Mouse (Mus musculus) skeletal muscle tissue, adult 2 months (tissue): ENCODE data around the gene Nanos3.

Experiments
- DNase-seq: peaks from one replicate; pipeline ENCODE4 v3.0.0-alpha.2; 2012; ENCODE audit warnings: low read depth, low spot score

Gene Nanos3

GRCm38 (mm10) chr8:84183261-84184084 lies 1.5 kb downstream of the Nanos3 start:
- DNase-seq: no peak

GRCm38 (mm10) chr8:84182833-84183232 lies 2.2 kb downstream of the Nanos3 start:
- no peak for DNase-seq

GRCm38 (mm10) chr8:84180530-84181190 lies 4.4 kb downstream of the Nanos3 start:
- DNase-seq: no peak

- no peak for DNase-seq
Measured at GRCm38 (mm10) chr8:84179946-84180345, 5.1 kb downstream of the Nanos3 start.

- DNase-seq: no peak
Measured at GRCm38 (mm10) chr8:84178592-84178991, 6.4 kb downstream of the Nanos3 start.

GRCm38 (mm10) chr8:84177405-84177804 lies 7.6 kb downstream of the Nanos3 start:
- DNase-seq: no peak

DNA sequence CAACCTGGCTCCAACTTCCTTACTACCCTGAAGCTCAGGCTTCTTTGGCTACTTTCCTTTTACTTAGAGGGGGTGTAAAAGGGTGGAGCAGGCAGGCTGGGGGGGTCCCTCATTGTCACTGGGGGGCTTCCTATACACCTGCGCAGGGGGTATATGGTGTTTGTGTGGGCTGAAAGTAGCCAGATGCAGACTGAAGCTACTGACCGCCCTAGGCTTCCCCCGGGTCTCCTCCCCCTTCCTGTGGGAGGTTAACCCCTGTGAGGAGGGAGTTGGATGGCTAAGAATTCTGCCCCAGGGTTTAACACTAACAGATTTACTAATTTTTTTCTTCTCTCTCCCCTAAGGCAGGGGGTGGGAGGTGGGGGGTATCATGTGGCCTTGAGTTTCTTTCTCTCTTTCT lies 8.5 kb downstream of the Nanos3 start:
- no peak for DNase-seq

GRCm38 (mm10) chr8:84173861-84174260 lies 11.2 kb downstream of the Nanos3 start:
- no peak for DNase-seq

DNA sequence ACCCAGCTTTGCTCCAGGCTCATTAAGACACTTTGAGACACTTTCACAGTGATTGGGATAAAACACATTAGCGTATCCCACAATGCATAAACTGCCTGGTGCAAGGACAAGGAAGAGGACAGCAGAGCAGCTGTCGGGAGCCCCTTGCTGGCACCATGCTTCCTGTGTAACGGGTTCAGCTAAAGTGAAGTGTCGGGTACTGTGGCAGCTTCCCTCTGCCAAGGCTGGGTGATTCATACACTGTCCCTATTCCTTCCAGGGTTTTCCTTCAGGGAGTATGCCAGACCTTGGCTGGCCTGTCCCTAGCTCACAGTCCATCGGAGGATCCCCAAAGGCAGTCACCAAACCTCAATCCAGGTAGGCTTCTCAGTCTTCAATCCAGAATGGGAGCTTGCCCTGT lies 14.9 kb downstream of the Nanos3 start:
- DNase-seq: no peak

DNA sequence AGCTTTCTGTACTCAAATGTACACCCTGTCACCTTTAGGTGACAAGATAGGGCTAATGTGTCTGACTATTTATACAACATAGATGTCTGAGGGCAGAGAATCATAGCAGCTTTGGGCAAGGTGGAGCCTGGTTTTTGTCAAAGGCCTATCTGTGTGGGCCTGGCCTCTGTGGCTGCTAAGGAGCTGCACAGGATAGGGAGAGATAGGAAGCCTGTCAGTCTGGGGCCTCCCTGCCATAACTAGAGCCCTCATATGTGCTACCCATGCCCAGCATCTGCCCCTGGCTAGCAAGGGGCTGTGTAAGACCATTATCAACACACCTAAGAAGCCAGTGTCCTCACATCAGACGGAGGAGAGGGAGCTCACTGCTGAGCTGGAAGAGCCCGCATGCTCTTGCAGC lies 17.3 kb downstream of the Nanos3 start:
- no peak for DNase-seq

GRCm38 (mm10) chr8:84157620-84158019 lies 27.4 kb downstream of the Nanos3 start:
- DNase-seq: no peak

DNA sequence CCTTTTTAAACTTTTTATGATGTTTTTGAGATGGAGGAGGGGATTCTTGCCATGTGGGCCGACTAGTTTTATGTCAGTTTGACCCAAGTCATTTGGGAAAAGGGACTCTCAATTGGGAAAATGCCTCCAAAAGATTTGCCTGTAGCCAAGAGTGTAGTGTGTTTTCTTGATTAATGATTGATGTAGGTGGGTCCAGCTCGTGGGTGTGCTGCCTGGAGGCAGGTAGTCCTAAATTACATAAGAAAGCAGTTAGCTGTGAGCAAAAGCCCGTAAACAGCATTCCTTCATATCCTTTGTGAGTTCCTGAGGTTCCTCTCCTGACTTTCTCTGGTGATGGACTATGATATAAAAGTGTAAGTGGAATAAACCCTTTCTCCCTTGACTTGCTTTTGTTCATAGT lies 35.8 kb downstream of the Nanos3 start:
- DNase-seq: no peak

DNA sequence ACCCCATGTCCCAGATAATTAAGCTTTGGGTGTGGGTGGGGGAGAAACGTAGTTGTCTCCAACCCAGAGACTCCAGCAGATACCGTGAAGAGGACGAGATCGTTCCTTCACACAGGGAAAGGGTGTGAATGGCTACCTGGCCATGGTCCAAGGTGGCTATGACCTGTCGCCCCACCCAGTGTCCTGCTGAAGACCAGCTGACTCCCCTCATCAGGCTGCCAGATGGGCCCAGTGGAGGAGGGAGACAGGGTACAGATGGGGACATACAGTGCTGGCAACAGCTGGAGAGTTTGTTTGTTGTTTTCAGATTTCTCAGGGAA lies 36.5 kb downstream of the Nanos3 start:
- no peak for DNase-seq

- peak; percentile 96 for DNase-seq
Measured at GRCm38 (mm10) chr8:84147769-84148530, 37.1 kb downstream of the Nanos3 start, which contains the start of the genes Cc2d1a and 4930432K21Rik. TSS of gene Cc2d1a (minus strand) at chr8:84147936. TSS of gene 4930432K21Rik (plus strand) at chr8:84148025.

GRCm38 (mm10) chr8:84147324-84147766 lies 37.7 kb downstream of the Nanos3 start:
- no peak for DNase-seq

DNA sequence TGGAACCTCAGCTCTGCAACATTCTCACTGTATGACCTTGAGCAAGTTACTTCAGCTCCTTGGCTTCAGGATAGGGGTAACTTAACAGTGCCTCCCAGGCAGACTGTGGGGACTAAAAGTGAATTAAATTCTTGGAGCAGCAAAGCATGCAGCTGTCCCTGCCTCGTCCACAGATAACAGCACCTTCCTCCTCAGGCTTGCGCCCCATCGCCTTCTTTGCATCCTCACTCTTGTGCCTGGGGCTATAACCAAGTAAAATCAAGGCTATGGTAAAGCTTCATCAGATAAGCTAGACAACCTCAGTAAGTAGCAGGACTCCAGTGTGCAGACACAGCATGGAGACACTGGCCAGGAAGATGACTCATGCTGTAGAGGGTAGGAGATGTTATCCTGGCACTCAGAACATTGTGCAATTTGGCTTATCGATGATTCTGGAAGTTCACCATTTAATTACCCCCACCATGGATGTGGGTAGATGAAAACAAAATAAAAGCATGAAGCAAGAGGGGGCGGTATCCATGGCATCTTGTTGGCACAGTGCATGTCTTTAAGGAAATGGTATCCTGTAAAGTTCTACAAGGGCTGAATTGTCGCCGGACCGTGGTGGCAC lies 40.3 kb downstream of the Nanos3 start:
- no peak for DNase-seq

DNA sequence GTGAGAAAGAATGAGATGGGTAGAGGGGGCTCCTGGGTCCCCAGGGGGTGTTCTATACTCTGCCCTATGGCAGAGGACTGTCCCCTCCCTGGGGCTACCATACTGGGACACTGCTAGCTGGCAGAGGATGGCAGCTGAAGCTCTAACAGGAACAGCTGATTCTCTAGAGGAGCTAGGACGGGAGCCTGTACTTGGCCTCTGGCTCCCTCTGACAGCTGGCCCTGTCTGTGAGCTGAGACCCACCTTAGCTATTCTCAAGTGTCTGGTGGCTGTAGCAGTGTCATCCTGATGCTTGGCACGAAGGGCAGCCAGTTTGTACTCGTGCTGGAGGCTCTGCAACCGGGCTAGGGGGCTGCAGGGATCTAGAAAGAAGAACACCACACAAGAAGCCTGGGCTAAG lies 44.2 kb downstream of the Nanos3 start:
- DNase-seq: no peak

- DNase-seq: no peak
Measured at GRCm38 (mm10) chr8:84137848-84138247, 47.2 kb downstream of the Nanos3 start.

DNA sequence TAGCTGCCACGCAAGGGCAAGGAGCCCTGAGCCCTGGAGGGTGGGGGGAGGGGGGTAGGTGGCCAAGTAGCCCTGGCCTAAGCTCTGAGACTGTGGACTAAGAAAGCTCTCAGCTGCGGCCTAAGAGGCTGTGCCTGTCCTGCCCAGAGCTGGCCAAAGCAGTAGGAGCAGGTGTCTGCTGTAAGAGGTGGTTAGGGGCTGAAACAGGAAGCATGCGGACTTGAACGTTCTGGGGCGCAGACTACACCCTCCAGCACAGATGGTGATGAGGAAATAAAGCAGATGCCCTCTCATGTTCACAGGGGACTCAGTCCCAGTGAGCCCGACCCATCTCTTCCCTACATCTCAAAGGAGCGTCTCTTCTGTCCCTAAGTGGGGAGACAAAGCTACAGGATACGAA lies 52.8 kb downstream of the Nanos3 start:
- no peak for DNase-seq

DNA sequence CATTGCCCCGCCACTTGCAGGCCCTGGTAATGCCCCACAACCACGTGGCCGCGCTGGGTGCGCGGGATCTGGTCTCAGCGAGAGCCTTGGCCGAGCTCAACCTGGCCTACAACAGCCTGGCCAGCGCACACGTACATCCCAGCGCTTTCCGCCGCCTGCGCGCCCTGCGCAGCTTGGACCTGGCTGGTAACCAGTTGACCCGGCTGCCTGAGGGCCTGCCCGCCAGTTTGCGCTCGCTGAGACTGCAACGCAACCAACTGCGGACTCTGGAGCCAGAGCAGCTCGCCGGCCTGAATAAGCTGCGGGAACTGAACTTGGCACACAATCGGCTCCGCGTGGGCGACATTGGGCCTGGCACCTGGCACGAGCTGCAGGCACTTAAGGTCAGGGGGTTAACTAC lies 54.2 kb downstream of the Nanos3 start:
- DNase-seq: peak; percentile 22

DNA sequence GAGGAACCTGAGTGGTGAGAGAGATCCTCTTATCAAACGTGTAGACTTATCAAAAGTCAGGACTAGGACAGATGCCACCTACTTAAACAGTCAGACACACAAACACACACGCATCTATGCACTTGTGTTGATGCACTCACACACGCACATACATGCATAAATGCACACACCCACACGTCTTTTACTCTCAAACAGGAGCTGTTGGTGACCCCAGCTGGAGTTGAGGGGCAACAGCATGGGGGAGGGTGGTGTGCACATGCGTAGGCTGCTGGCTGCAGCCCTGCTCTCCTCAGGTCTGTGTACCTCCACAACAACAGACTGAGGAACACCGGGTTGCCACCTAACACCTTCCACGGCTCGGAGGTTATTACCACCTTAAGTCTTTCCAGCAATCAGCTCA lies 56.7 kb downstream of the Nanos3 start:
- no peak for DNase-seq
